In the genomic region with DNA sequence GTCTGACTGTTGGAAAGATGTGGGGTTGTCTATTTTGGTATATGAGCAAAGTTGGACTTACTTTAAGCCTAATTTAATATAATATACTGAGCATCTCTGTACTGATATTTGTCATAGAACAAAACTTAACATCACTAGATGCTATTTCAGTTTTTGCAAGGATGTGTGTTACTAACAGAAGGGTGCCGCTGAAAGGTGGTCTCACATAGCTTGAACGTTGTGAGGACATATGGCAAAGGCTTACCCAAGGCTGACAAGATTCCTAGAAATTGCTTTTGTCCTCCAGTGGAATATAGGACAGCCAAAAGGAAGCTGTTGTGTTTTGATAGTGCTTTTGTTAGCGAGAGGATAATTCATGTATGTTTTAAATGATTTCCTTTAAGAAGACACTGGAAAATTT, we compare ENCODE assay signal across 9 mouse cellular contexts. TPM values are rescaled to one million over a fixed set of nuclear protein-coding genes. Genes with fewer than 3 reads are reported as not detected.
DNase-seq lines count a peak whose midpoint lies in the region; ATAC-seq and TF ChIP-seq lines count a peak whose summit lies in the region.
"Had no signal": no experiment of that assay in that cellular context is flagged by ENCODE, and none has a peak within 500 bp of the region (broad histone marks: within the 10 kb centered on the region; RNA-seq: fewer than 3 reads in every experiment).

No protein-coding gene starts in this region.

- H3K4me2 ChIP-seq in limb, embryonic 12.5 days: peak overlapping the region; percentile 38
- H3K4me2 ChIP-seq in forebrain, embryonic 11.5 days (ENCODE audit: low read depth, low read length, severe bottlenecking): peak overlapping the region; percentile 52
- peak overlapping the region; percentile 81 for H3K4me2 ChIP-seq in hindbrain, embryonic 13.5 days
- peak overlapping the region; percentile 44 for H3K4me2 ChIP-seq in midbrain, postnatal 0 days (ENCODE audit: low read depth, low read length, poor library complexity, severe bottlenecking)

- no peak for TF ChIP-seq CTCF in midbrain, postnatal 0 days (IDR thresholded peaks at IDR 0.05)

- H3K4me1 ChIP-seq in limb, embryonic 12.5 days (replicated peaks): peaks cover 40% of the 10 kb centered on the region
- peaks cover 30% of the 10 kb centered on the region for H3K4me1 ChIP-seq in limb, embryonic 10.5 days
- H3K4me1 ChIP-seq in forebrain, embryonic 11.5 days (replicated peaks; ENCODE audit: control insufficient read depth, insufficient read depth, low read length): peaks cover 8% of the 10 kb centered on the region; the same call in 1 of the 2 replicates
- peaks cover 44% of the 10 kb centered on the region for H3K4me1 ChIP-seq in hindbrain, embryonic 13.5 days (replicated peaks)
- H3K4me1 ChIP-seq in midbrain, postnatal 0 days (ENCODE audit: insufficient read depth, low read length): peaks cover 3% of the 10 kb centered on the region; the same call in 1 of the 2 replicates

- H3K9me3 ChIP-seq in limb, embryonic 12.5 days: no peaks in the 10 kb centered on the region
- H3K9me3 ChIP-seq in limb, embryonic 10.5 days (replicated peaks): no peaks in the 10 kb centered on the region
- no peaks in the 10 kb centered on the region for H3K9me3 ChIP-seq in forebrain, embryonic 11.5 days (ENCODE audit: control insufficient read depth, low read length)
- H3K9me3 ChIP-seq in hindbrain, embryonic 13.5 days: no peaks in the 10 kb centered on the region
- H3K9me3 ChIP-seq in midbrain, postnatal 0 days (ENCODE audit: low read length): no peaks in the 10 kb centered on the region

- H3K27me3 ChIP-seq in limb, embryonic 12.5 days: no peaks in the 10 kb centered on the region
- no peaks in the 10 kb centered on the region for H3K27me3 ChIP-seq in limb, embryonic 10.5 days (ENCODE audit: low read depth, poor library complexity, severe bottlenecking)
- no peaks in the 10 kb centered on the region for H3K27me3 ChIP-seq in forebrain, embryonic 11.5 days (ENCODE audit: control insufficient read depth, insufficient read depth, low read length)
- no peaks in the 10 kb centered on the region for H3K27me3 ChIP-seq in hindbrain, embryonic 13.5 days
- H3K27me3 ChIP-seq in midbrain, postnatal 0 days (ENCODE audit: insufficient read depth, low read length): no peaks in the 10 kb centered on the region

- H3K36me3 ChIP-seq in limb, embryonic 12.5 days: no peaks in the 10 kb centered on the region
- no peaks in the 10 kb centered on the region for H3K36me3 ChIP-seq in limb, embryonic 10.5 days
- H3K36me3 ChIP-seq in forebrain, embryonic 11.5 days (ENCODE audit: control insufficient read depth, insufficient read depth, low read length): no peaks in the 10 kb centered on the region
- no peaks in the 10 kb centered on the region for H3K36me3 ChIP-seq in hindbrain, embryonic 13.5 days
- H3K36me3 ChIP-seq in midbrain, postnatal 0 days (ENCODE audit: insufficient read depth, low read length): no peaks in the 10 kb centered on the region

- H3K4me3 ChIP-seq in limb, embryonic 12.5 days (replicated peaks): no peak overlapping the region
- H3K4me3 ChIP-seq in limb, embryonic 10.5 days: no peak overlapping the region
- H3K4me3 ChIP-seq in forebrain, embryonic 11.5 days (ENCODE audit: low read depth, low read length): peak overlapping the region; percentile 28
- H3K4me3 ChIP-seq in hindbrain, embryonic 13.5 days: peak overlapping the region; percentile 39
- H3K4me3 ChIP-seq in midbrain, postnatal 0 days (ENCODE audit: low read depth, low read length): peak overlapping the region; percentile 95
- H3K4me3 ChIP-seq: erythroblast, embryonic 14.5 days had no signal

- no peak for ATAC-seq in limb, embryonic 12.5 days (ENCODE audit: insufficient number of reproducible peaks, insufficient read depth, low FRiP score, low TSS enrichment, low read depth)
- ATAC-seq in forebrain, embryonic 11.5 days (replicated peaks; ENCODE audit: low FRiP score): no peak
- ATAC-seq in hindbrain, embryonic 13.5 days (ENCODE audit: low FRiP score): no peak
- no peak for ATAC-seq in midbrain, postnatal 0 days (ENCODE audit: low FRiP score)

- DNase-seq in limb, embryonic 10.5 days (ENCODE audit: low spot score): no peak
- DNase-seq in forebrain, embryonic 11.5 days (ENCODE audit: low spot score): no peak
- no peak for DNase-seq in midbrain, postnatal 0 days (ENCODE audit: low spot score)
- no peak for DNase-seq in c-Kit-positive CD71-positive TER-119-positive erythroid progenitor cells, embryonic 14.5 days (ENCODE audit: low spot score)
- DNase-seq in urinary bladder, adult 2 months (ENCODE audit: low spot score): no peak
- DNase-seq: kidney, adult 11 months had no signal

- no peak overlapping the region for H3K9ac ChIP-seq in limb, embryonic 12.5 days (replicated peaks)
- H3K9ac ChIP-seq in forebrain, embryonic 11.5 days (ENCODE audit: low read length): peak overlapping the region; percentile 30; the same call in 1 of the 2 replicates
- H3K9ac ChIP-seq in hindbrain, embryonic 13.5 days: peak overlapping the region; percentile 67
- 0 out of 2 replicates have a peak overlapping the region, but pooled peaks have one; percentile 40 for H3K9ac ChIP-seq in midbrain, postnatal 0 days (replicated peaks; ENCODE audit: low read length, poor library complexity, severe bottlenecking)

- 77% methylated on average over 3 of the region's 3 CpGs for WGBS in limb, embryonic 12.5 days
- 75% methylated on average over 3 of the region's 3 CpGs for WGBS in limb, embryonic 10.5 days
- 57% methylated on average over 3 of the region's 3 CpGs for WGBS in forebrain, embryonic 11.5 days
- 40% methylated on average over 3 of the region's 3 CpGs for WGBS in hindbrain, embryonic 13.5 days
- WGBS in midbrain, postnatal 0 days: 38% methylated on average over 3 of the region's 3 CpGs

- H3K27ac ChIP-seq in limb, embryonic 12.5 days: no peak overlapping the region
- no peak overlapping the region for H3K27ac ChIP-seq in limb, embryonic 10.5 days
- no peak overlapping the region for H3K27ac ChIP-seq in forebrain, embryonic 11.5 days (ENCODE audit: low read depth, low read length)
- no peak overlapping the region for H3K27ac ChIP-seq in hindbrain, embryonic 13.5 days
- H3K27ac ChIP-seq in midbrain, postnatal 0 days (ENCODE audit: low read depth, low read length): no peak overlapping the region

RNA-seq across cellular contexts. Expression of gene Phlpp1, which starts 3.8 kb away (rescaled TPM):
- 4.3 and 5.3 TPM in 2 replicates for polyA plus RNA-seq in limb, embryonic 12.5 days (2016; fragmentation: Nextera tagmentation; extraction: Ambion mirVana)
- polyA plus RNA-seq in limb, embryonic 10.5 days (2016; fragmentation: Nextera tagmentation; extraction: Ambion mirVana): 2.8 and 3.0 TPM in 2 replicates
- polyA plus RNA-seq in forebrain, embryonic 11.5 days (2014; fragmentation: Nextera tagmentation; extraction: Ambion mirVana): 9.7 and 11.5 TPM in 2 replicates
- 6.8 and 6.9 TPM in 2 replicates for polyA plus RNA-seq in hindbrain, embryonic 13.5 days (2015; fragmentation: Nextera tagmentation; extraction: Ambion mirVana)
- 34.0 and 39.6 TPM in 2 replicates for total RNA-seq in midbrain, postnatal 0 days (2014; rRNA removed)
- polyA plus RNA-seq in midbrain, postnatal 0 days (2015; fragmentation: Nextera tagmentation; extraction: Ambion mirVana): 5.2 and 5.3 TPM in 2 replicates
- 16.9 and 18.2 TPM in 2 replicates for polyA plus RNA-seq in urinary bladder, adult 2 months (2012; rRNA removed)

Comparison
In these comparisons a context has a peak if more than half of its experiments do, and no peak if none do; other contexts are left out.
1. H3K4me3 ChIP-seq: peak in forebrain, embryonic 11.5 days (single experiment), hindbrain, embryonic 13.5 days (single experiment) and midbrain, postnatal 0 days (single experiment); none in limb, embryonic 12.5 days (single experiment) and limb, embryonic 10.5 days (single experiment).
2. Peak in every context shown above with its lines, with median percentiles within 50 percentile points of each other: H3K4me2 ChIP-seq.